Comparison of ENCODE assay signal across 9 mouse cellular contexts in the genomic region with DNA sequence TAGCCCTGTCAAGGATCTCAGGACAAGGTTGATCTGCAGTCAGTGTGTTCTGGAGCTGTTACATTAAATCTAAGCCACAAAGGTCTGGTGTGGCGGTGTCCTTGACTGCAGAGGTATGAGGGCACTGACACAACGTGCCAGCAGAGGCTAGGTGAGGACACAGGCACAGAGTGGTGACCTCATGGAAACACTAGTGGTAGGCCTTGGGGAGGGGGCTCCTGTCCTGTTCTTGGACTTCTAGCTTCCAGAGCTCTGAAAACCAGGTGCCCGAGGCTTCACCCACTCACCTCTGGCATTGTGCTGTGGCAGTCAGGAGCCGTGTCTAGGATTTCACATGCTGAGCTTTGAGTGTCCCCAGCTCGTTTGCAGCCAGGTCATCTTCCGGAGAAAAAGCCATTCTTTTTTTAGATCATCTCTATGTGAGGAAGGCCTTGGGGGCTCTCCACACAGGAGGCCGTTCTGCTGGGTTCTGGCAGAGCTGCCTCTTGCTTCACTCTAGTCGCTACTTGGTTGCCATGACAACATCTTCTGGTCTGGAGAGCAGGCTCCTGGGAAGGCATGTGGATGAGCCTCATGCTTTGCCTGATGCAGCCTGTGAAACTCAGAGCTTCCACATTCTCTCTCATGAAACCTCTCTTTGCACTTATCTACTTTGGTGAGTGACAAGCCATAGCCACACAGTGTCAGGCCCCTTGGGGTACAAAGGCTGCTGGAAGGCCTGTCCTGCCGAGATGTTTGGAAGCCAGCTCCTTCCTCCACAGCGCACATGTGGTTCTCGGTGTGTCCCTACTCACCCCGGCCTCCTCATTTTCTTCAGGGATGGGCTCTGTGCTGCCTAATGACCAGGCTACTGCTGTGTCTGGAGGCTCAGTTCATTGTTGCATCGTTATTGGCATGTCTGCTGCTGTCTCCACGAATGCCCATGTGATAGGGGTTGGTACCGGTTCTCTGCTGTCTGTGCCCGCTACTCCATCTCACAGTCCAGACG. TPM values are rescaled to one million over a fixed set of nuclear protein-coding genes. Genes with fewer than 3 reads are reported as not detected.
A peak's percentile ranks its signal among the peaks of the same experiment; 100 is the strongest.
DNase-seq lines count a peak whose midpoint lies in the region; ATAC-seq and TF ChIP-seq lines count a peak whose summit lies in the region.
"Had no signal": no experiment of that assay in that cellular context is flagged by ENCODE, and none has a peak within 500 bp of the region (broad histone marks: within the 10 kb centered on the region; RNA-seq: fewer than 3 reads in every experiment).

No protein-coding gene starts in this region.

- peak overlapping the region; percentile 3; the same call in 1 of the 2 replicates for H3K4me2 ChIP-seq in neural tube, embryonic 15.5 days
- no peak overlapping the region for H3K4me2 ChIP-seq in intestine, embryonic 15.5 days (replicated peaks)
- H3K4me2 ChIP-seq: lung, embryonic 15.5 days had no signal

- peaks cover 33% of the 10 kb centered on the region for H3K4me1 ChIP-seq in hindbrain, embryonic 10.5 days (replicated peaks)
- H3K4me1 ChIP-seq in neural tube, embryonic 15.5 days = peaks cover 25% of the 10 kb centered on the region
- no peaks in the 10 kb centered on the region for H3K4me1 ChIP-seq in intestine, embryonic 15.5 days (replicated peaks)
- H3K4me1 ChIP-seq: lung, embryonic 15.5 days had no signal

- no peaks in the 10 kb centered on the region for H3K9me3 ChIP-seq in hindbrain, embryonic 10.5 days
- no peaks in the 10 kb centered on the region for H3K9me3 ChIP-seq in neural tube, embryonic 15.5 days (replicated peaks)
- H3K9me3 ChIP-seq in intestine, embryonic 15.5 days = no peaks in the 10 kb centered on the region
- H3K9me3 ChIP-seq: lung, embryonic 15.5 days had no signal

- no peak overlapping the region for H3K9ac ChIP-seq in neural tube, embryonic 15.5 days (replicated peaks)
- H3K9ac ChIP-seq in intestine, embryonic 15.5 days = no peak overlapping the region
- H3K9ac ChIP-seq: lung, embryonic 15.5 days had no signal

- H3K27me3 ChIP-seq in hindbrain, embryonic 10.5 days (ENCODE audit: insufficient read depth, poor library complexity, severe bottlenecking) = no peaks in the 10 kb centered on the region
- H3K27me3 ChIP-seq in neural tube, embryonic 15.5 days (replicated peaks) = no peaks in the 10 kb centered on the region
- no peaks in the 10 kb centered on the region for H3K27me3 ChIP-seq in intestine, embryonic 15.5 days (replicated peaks)
- H3K27me3 ChIP-seq: lung, embryonic 15.5 days had no signal

- peak in 1 of 2 experiments; percentile 70 for DNase-seq in layer of hippocampus, adult 2 months (ENCODE audit: low spot score in 2 of 2)
- no peak for DNase-seq in layer of hippocampus, postnatal 25 days (ENCODE audit: extremely low spot score in 1 of 2, low spot score in 1 of 2)
- DNase-seq in cerebellum, postnatal 25 days = peak; percentile 61 to 62
- no peak for DNase-seq in hindbrain, embryonic 10.5 days (ENCODE audit: low spot score)
- DNase-seq in spleen, postnatal 14 days (ENCODE audit: low spot score in 2 of 2) = no peak

- peak; percentile 82 for ATAC-seq in neural tube, embryonic 15.5 days (ENCODE audit: low FRiP score)
- no peak for ATAC-seq in erythroblast, adult 5-6 weeks (replicated peaks; ENCODE audit: low FRiP score, poor library complexity, severe bottlenecking)
- no peak for ATAC-seq in intestine, embryonic 15.5 days

- peak overlapping the region; percentile 78 for H3K27ac ChIP-seq in layer of hippocampus, adult 2 months
- 0 out of 2 replicates have a peak overlapping the region, but pooled peaks have one; percentile 16 for H3K27ac ChIP-seq in hindbrain, embryonic 10.5 days
- H3K27ac ChIP-seq in neural tube, embryonic 15.5 days (replicated peaks) = peak overlapping the region; percentile 65
- H3K27ac ChIP-seq in intestine, embryonic 15.5 days = no peak overlapping the region
- H3K27ac ChIP-seq: lung, embryonic 15.5 days had no signal

- no peaks in the 10 kb centered on the region for H3K36me3 ChIP-seq in hindbrain, embryonic 10.5 days
- peaks cover 19% of the 10 kb centered on the region for H3K36me3 ChIP-seq in neural tube, embryonic 15.5 days
- no peaks in the 10 kb centered on the region for H3K36me3 ChIP-seq in intestine, embryonic 15.5 days
- H3K36me3 ChIP-seq: lung, embryonic 15.5 days had no signal

- 61% methylated on average over 17 of the region's 17 CpGs for WGBS in hindbrain, embryonic 10.5 days
- WGBS in neural tube, embryonic 15.5 days = 54% methylated on average over 17 of the region's 17 CpGs
- WGBS in intestine, embryonic 15.5 days = 67% methylated on average over 17 of the region's 17 CpGs

- no peak overlapping the region for H3K4me3 ChIP-seq in layer of hippocampus, adult 2 months
- H3K4me3 ChIP-seq in hindbrain, embryonic 10.5 days = no peak overlapping the region
- no peak overlapping the region for H3K4me3 ChIP-seq in neural tube, embryonic 15.5 days (replicated peaks)
- H3K4me3 ChIP-seq in intestine, embryonic 15.5 days (replicated peaks) = no peak overlapping the region
- H3K4me3 ChIP-seq: lung, embryonic 15.5 days had no signal

- no peak for TF ChIP-seq CTCF in layer of hippocampus, adult 2 months (conservative IDR thresholded peaks at IDR 0.05)

RNA-seq across cellular contexts. Expression of a gene that starts 53.2 kb away (rescaled TPM):
- 100 to 1,000 TPM; 133 to 144 TPM for total RNA-seq in layer of hippocampus, adult 2 months (2021)
- total RNA-seq in layer of hippocampus, postnatal 25 days (2021) = 100 to 1,000 TPM; 191 to 192 TPM
- polyA plus RNA-seq in hindbrain, embryonic 10.5 days (2016; fragmentation: Nextera tagmentation; extraction: Ambion mirVana) = 8.4 and 9.2 TPM in 2 replicates
- 9.4 and 9.7 TPM in 2 replicates for polyA plus RNA-seq in neural tube, embryonic 15.5 days (2015; fragmentation: Nextera tagmentation; extraction: Ambion mirVana)
- not detected in 2 replicates for total RNA-seq in erythroblast, adult 5-6 weeks (2015; ENCODE audit: low replicate concordance)
- 0.60 TPM in 1 of 2 replicates, not detected in the other for total RNA-seq in erythroblast, adult 5-6 weeks (2017; ENCODE audit: low replicate concordance)
- 12.1 and 14.6 TPM in 2 replicates for polyA plus RNA-seq in intestine, embryonic 15.5 days (2015; fragmentation: Nextera tagmentation; extraction: Ambion mirVana)

Comparison
In these comparisons a context has a peak if more than half of its experiments do, and no peak if none do; other contexts are left out.
1. DNase-seq: peak in cerebellum, postnatal 25 days (2 of 2); none in layer of hippocampus, postnatal 25 days (0 of 2), hindbrain, embryonic 10.5 days (single experiment) and spleen, postnatal 14 days (0 of 2).
2. RNA of a gene that starts 53.2 kb away (total RNA-seq): 191 to 192 TPM in layer of hippocampus, postnatal 25 days and 133 to 144 TPM in layer of hippocampus, adult 2 months; 0.60 TPM in erythroblast, adult 5-6 weeks; every median in the first group is over 10 times any median in the second.